Mouse (Mus musculus) spleen, adult 18-20 months (tissue): ENCODE results near the gene Itpripl1.
"Not testable (repeated sequence)": the region's sequence is repeated elsewhere in the genome, so short reads cannot be mapped to it uniquely, and the experiment has no call there.

Experiments
- DNase-seq, 2 experiments: peaks; one replicate each; pipeline ENCODE4 v3.0.0; 2022; ENCODE audit warnings: mixed read lengths in 2 of 2

Gene Itpripl1

GRCm38 (mm10) chr2:127090151-127090550 is 53.1 kb downstream of the Itpripl1 start:
- not testable (repeated sequence) for DNase-seq
